Mouse (Mus musculus) cerebellum, adult 2 months (tissue): ENCODE data around the gene Amotl1.

Source experiments
- CTCF ChIP-seq: fragments of 200-500 bp; IDR thresholded peaks from 2 replicates; pipeline ENCODE4 v1.5.1; 2011; ENCODE audit warnings: low read depth, mild to moderate bottlenecking, control low read depth, low read length, moderate library complexity, borderline replicate concordance; ENCODE audit not compliant: insufficient read depth
- POLR2A ChIP-seq: fragments of 200-500 bp; IDR thresholded peaks from 2 replicates; pipeline ENCODE4 v1.6.1; 2011; ENCODE audit warnings: low read length, control low read depth, borderline replicate concordance; ENCODE audit not compliant: insufficient read depth

GRCm38 (mm10) chr9:14652761-14653160, 7.9 kb upstream of the Amotl1 start:
- TF ChIP-seq CTCF: no peak
- TF ChIP-seq POLR2A: no peak
